Mouse (Mus musculus): ENCODE measurements around the gene Diaph3. TPM values are rescaled to one million over a fixed set of nuclear protein-coding genes. Genes with fewer than 3 reads are reported as not detected.

The Diaph3 gene
- polyA plus RNA-seq, 1 experiment from 2014 or later: 22.4 TPM

DNA sequence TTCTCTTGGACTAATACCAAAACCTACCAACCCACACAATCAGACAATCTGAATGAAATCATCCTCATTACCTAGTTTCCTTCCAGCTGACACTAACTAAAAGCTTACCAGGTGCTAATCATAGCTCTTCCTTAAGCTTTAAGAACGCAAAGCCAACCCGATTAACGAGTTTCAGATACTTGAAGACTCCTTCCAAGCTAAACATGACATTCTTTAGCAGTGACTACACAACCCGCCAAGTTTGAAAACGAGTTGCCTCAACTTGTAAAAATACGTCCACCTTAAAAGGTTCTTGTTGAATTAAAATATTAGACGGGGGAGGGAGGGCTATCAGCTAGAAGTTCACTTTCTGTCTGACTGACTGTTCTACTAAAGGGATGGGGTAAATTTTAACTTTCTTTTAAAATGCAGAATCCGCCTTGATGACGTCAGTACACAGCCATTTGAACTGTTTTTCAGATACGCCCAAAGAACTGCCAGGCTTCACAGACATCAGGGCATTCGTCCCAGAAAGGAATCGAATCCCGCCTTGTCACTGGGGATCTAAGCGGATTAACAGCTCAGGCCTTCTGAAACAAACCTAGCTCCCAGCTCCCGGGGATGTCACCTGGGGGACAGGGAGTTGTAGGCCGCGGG lies 590 bp downstream of the Diaph3 start:
- H3K36me3 ChIP-seq (ENCODE audit: control insufficient read depth, insufficient read depth, low read length): no peaks in the 10 kb centered on the region
- ATAC-seq (ENCODE audit: low FRiP score, low TSS enrichment): peak; percentile 34
- peak overlapping the region; percentile 73 for H3K4me3 ChIP-seq (ENCODE audit: low read length)
- H3K9ac ChIP-seq (ENCODE audit: low read depth, low read length): peak overlapping the region; percentile 70
- H3K27me3 ChIP-seq (ENCODE audit: control insufficient read depth, insufficient read depth, low read length): no peaks in the 10 kb centered on the region
- H3K4me2 ChIP-seq (replicated peaks; ENCODE audit: low read depth, low read length): peak overlapping the region; percentile 56
- H3K4me1 ChIP-seq (ENCODE audit: control insufficient read depth, insufficient read depth, low read length): no peaks in the 10 kb centered on the region
- 4% methylated on average over 17 of the region's 17 CpGs for WGBS
- H3K27ac ChIP-seq (ENCODE audit: low read depth, low read length): peak overlapping the region; percentile 31; the same call in 1 of the 2 replicates
- no peaks in the 10 kb centered on the region for H3K9me3 ChIP-seq (ENCODE audit: control insufficient read depth, low read length)

DNA sequence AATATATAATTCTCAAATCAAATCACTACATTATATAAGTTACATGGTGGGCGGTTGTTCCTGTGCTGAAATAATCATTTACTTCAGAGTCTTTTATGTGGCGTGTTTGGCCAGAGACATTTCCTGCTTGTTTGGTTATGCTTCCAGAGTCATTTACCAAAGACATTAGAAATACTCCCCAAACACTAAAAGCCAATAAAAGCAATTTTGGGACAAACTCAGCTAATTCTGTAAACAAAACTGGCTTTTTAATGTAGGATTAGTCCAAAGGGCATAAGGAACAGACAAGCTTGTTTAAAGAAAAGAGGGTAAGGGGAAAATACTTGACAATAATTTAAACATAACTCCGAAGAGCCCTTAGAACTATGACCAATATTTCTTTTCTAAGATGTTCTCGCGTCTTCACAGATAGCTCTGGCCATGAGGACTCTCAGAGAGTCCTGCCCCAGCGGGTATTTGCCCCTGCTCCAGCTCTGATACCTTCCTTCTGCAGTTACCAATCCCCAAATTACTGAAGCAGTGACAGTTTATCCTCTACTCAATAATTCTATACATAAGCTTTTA lies 14.9 kb downstream of the Diaph3 start:
- ATAC-seq (ENCODE audit: low FRiP score, low TSS enrichment): no peak
- Histone ChIP-seq H3K4me2 (replicated peaks; ENCODE audit: low read depth, low read length) (no peak overlapping the region), H3K9me3 (ENCODE audit: control insufficient read depth, low read length) (no peaks in the 10 kb centered on the region), H3K9ac (ENCODE audit: low read depth, low read length) (no peak overlapping the region), H3K27me3 (ENCODE audit: control insufficient read depth, insufficient read depth, low read length) (no peaks in the 10 kb centered on the region), H3K36me3 (ENCODE audit: control insufficient read depth, insufficient read depth, low read length) (no peaks in the 10 kb centered on the region), H3K4me3 (ENCODE audit: low read length) (no peak overlapping the region), H3K4me1 (ENCODE audit: control insufficient read depth, insufficient read depth, low read length) (no peaks in the 10 kb centered on the region), H3K27ac (ENCODE audit: low read depth, low read length) (no peak overlapping the region)
- 76% methylated on average over 6 of the region's 6 CpGs for WGBS

DNA sequence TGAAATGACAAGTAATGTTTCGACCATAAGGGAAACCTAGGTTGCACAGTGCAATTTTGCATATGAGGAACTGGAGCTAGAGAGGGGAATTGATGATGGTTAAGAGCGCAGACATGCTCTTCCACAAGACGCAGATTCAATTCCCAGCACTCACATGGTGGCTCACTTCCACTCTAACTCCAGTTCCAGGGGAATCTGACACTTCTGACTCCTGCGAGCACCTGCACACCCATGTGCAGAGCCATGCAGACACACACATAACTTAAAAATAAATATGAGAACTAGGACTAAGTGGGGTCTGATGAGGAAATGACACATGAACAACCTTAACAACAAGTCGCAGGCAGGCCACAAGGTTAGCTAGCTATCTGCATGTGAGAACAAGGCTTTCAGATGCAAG lies 15.5 kb downstream of the Diaph3 start:
- Histone ChIP-seq H3K9me3 (ENCODE audit: control insufficient read depth, low read length) (no peaks in the 10 kb centered on the region), H3K4me2 (replicated peaks; ENCODE audit: low read depth, low read length) (no peak overlapping the region), H3K4me1 (ENCODE audit: control insufficient read depth, insufficient read depth, low read length) (no peaks in the 10 kb centered on the region), H3K36me3 (ENCODE audit: control insufficient read depth, insufficient read depth, low read length) (no peaks in the 10 kb centered on the region), H3K4me3 (ENCODE audit: low read length) (no peak overlapping the region), H3K27me3 (ENCODE audit: control insufficient read depth, insufficient read depth, low read length) (no peaks in the 10 kb centered on the region), H3K27ac (ENCODE audit: low read depth, low read length) (no peak overlapping the region), H3K9ac (ENCODE audit: low read depth, low read length) (no peak overlapping the region)
- no peak for ATAC-seq (ENCODE audit: low FRiP score, low TSS enrichment)
- WGBS: 83% methylated on average over 5 of the region's 5 CpGs

DNA sequence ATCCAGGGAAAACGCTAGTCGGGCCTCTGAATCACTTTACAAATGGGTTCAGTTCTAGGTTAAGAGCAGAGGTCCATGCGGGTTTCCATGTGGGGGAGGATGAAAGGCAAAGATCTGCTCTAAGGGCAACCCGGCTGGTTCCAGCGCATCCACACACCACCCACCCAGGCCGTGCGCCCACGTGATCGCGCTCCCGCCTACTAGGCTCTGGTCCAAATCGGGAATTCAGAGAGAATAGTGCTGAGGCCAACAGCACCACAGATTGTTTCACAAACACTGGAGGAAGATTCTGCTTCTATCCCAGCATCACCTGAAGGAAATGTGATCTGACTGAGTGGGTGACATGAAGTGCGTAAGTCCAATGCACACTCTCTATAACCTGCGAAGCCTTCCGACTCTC lies 17.9 kb downstream of the Diaph3 start:
- Histone ChIP-seq H3K27ac (ENCODE audit: low read depth, low read length) (no peak overlapping the region), H3K4me1 (ENCODE audit: control insufficient read depth, insufficient read depth, low read length) (no peaks in the 10 kb centered on the region), H3K4me3 (ENCODE audit: low read length) (no peak overlapping the region), H3K9ac (ENCODE audit: low read depth, low read length) (no peak overlapping the region), H3K36me3 (ENCODE audit: control insufficient read depth, insufficient read depth, low read length) (no peaks in the 10 kb centered on the region), H3K9me3 (ENCODE audit: control insufficient read depth, low read length) (no peaks in the 10 kb centered on the region), H3K4me2 (replicated peaks; ENCODE audit: low read depth, low read length) (no peak overlapping the region), H3K27me3 (ENCODE audit: control insufficient read depth, insufficient read depth, low read length) (no peaks in the 10 kb centered on the region)
- no peak for ATAC-seq (ENCODE audit: low FRiP score, low TSS enrichment)
- WGBS: 89% methylated on average over 15 of the region's 15 CpGs

DNA sequence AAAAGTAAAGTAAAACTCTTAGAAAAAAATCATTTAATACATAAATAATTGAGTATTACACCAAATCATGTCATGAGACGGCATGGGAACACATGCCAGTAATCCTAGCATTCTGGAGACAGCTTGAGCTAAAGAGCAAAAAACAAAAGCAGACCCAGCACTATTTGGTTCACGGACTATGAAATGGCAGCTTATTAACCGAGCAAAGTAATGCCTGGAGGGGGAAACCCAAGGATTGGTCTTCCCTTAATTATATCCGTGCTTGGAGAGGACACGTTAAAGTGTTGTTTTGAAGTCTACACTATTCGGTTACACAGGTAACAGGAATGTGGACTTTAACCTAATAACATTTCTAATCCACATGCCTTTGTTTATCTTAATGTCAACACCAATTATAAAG lies 19.2 kb downstream of the Diaph3 start:
- H3K36me3 ChIP-seq (ENCODE audit: control insufficient read depth, insufficient read depth, low read length): no peaks in the 10 kb centered on the region
- WGBS: 38% methylated on average over 6 of the region's 6 CpGs
- no peaks in the 10 kb centered on the region for H3K9me3 ChIP-seq (ENCODE audit: control insufficient read depth, low read length)
- ATAC-seq (ENCODE audit: low FRiP score, low TSS enrichment): no peak
- H3K9ac ChIP-seq (ENCODE audit: low read depth, low read length): no peak overlapping the region
- H3K4me2 ChIP-seq (replicated peaks; ENCODE audit: low read depth, low read length): no peak overlapping the region
- H3K27ac ChIP-seq (ENCODE audit: low read depth, low read length): no peak overlapping the region
- no peak overlapping the region for H3K4me3 ChIP-seq (ENCODE audit: low read length)
- no peaks in the 10 kb centered on the region for H3K4me1 ChIP-seq (ENCODE audit: control insufficient read depth, insufficient read depth, low read length)
- no peaks in the 10 kb centered on the region for H3K27me3 ChIP-seq (ENCODE audit: control insufficient read depth, insufficient read depth, low read length)

DNA sequence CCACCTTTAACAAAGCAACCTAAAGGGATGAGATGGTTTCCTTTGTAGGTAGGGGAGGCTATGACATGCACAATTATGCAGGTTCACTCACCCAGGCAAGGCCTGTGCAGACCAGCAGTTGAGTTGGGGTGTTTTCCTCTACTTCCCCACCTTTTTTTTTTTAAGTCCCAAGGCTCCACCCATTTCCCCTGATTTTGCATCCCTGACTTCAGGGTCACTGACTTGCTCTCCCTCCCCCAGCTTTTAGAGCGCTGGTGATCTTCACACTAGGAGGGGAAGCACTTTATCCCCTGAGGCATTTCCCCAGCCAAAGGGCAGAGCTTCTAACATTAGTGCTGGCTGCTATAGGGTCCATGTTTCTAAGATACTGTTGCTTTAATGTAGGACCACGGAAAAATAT lies 30.4 kb downstream of the Diaph3 start:
- Histone ChIP-seq H3K36me3 (ENCODE audit: control insufficient read depth, insufficient read depth, low read length) (no peaks in the 10 kb centered on the region), H3K4me1 (ENCODE audit: control insufficient read depth, insufficient read depth, low read length) (no peaks in the 10 kb centered on the region), H3K4me2 (replicated peaks; ENCODE audit: low read depth, low read length) (no peak overlapping the region), H3K27ac (ENCODE audit: low read depth, low read length) (no peak overlapping the region), H3K4me3 (ENCODE audit: low read length) (no peak overlapping the region), H3K9ac (ENCODE audit: low read depth, low read length) (no peak overlapping the region), H3K27me3 (ENCODE audit: control insufficient read depth, insufficient read depth, low read length) (no peaks in the 10 kb centered on the region), H3K9me3 (ENCODE audit: control insufficient read depth, low read length) (no peaks in the 10 kb centered on the region)
- no peak for ATAC-seq (ENCODE audit: low FRiP score, low TSS enrichment)
- WGBS: 11% methylated on average over 2 of the region's 2 CpGs

DNA sequence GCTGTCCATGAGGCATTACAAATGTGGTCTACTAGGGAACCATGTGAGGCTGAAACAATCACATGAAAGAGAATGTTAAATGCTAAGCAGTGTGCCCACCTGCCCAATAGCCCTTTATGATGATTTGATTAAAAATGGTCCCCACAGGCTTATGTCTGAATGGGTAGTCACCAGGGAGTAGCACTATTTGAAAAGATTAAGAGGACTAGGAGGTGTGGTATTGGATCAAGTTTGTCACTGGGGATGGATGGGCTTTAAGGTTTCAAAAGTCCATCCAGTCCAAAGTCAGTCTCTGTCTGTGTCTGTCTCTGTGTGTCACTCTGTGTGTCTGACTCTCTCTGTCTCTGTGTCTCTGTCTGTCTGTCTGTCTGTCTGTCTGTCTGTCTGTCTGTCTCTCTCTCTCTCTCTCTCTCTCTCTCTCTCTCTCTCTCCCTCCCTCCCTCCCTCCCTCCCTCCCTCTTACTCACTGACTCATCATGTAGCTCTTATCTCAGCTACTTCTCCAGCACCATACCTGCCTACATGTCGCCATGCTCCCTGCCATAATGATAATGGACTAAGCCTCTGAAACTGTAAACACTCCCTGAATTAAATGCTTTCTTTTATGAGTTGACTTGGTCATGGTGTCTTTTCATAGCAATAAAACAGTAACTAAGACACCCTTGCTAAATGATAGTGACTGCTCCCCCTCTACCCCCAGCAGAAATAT lies 41.5 kb downstream of the Diaph3 start:
- no peak overlapping the region for H3K9ac ChIP-seq (ENCODE audit: low read depth, low read length)
- H3K27ac ChIP-seq (ENCODE audit: low read depth, low read length): no peak overlapping the region
- no peaks in the 10 kb centered on the region for H3K9me3 ChIP-seq (ENCODE audit: control insufficient read depth, low read length)
- no peak for ATAC-seq (ENCODE audit: low FRiP score, low TSS enrichment)
- H3K4me3 ChIP-seq (ENCODE audit: low read length): no peak overlapping the region
- no peak overlapping the region for H3K4me2 ChIP-seq (replicated peaks; ENCODE audit: low read depth, low read length)
- no peaks in the 10 kb centered on the region for H3K27me3 ChIP-seq (ENCODE audit: control insufficient read depth, insufficient read depth, low read length)
- H3K36me3 ChIP-seq (ENCODE audit: control insufficient read depth, insufficient read depth, low read length): no peaks in the 10 kb centered on the region
- WGBS: 91% methylated on average over 1 of the region's 1 CpGs
- no peaks in the 10 kb centered on the region for H3K4me1 ChIP-seq (ENCODE audit: control insufficient read depth, insufficient read depth, low read length)

DNA sequence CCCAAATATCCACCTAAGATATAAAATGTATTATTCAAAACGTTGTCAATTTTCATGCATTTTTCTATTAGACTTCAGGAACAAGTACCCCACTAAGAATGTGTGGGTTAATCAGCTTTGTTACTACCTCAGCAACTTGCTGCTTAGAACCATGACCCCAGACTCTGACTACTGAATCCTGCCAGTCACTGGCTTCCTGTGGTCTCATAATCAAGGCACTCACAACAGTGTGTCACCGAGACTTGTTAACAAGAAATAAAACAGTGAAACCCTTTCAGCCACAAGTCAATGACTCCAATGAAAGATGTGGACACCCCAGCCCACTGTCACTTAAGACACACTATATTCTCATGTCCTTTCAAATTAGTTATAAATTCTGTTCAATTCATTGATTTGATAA lies 42.9 kb downstream of the Diaph3 start:
- Histone ChIP-seq H3K9me3 (ENCODE audit: control insufficient read depth, low read length) (no peaks in the 10 kb centered on the region), H3K27me3 (ENCODE audit: control insufficient read depth, insufficient read depth, low read length) (no peaks in the 10 kb centered on the region), H3K4me3 (ENCODE audit: low read length) (no peak overlapping the region), H3K4me1 (ENCODE audit: control insufficient read depth, insufficient read depth, low read length) (no peaks in the 10 kb centered on the region), H3K4me2 (replicated peaks; ENCODE audit: low read depth, low read length) (no peak overlapping the region), H3K27ac (ENCODE audit: low read depth, low read length) (no peak overlapping the region), H3K9ac (ENCODE audit: low read depth, low read length) (no peak overlapping the region), H3K36me3 (ENCODE audit: control insufficient read depth, insufficient read depth, low read length) (no peaks in the 10 kb centered on the region)
- no peak for ATAC-seq (ENCODE audit: low FRiP score, low TSS enrichment)
- 83% methylated on average over 2 of the region's 2 CpGs for WGBS

DNA sequence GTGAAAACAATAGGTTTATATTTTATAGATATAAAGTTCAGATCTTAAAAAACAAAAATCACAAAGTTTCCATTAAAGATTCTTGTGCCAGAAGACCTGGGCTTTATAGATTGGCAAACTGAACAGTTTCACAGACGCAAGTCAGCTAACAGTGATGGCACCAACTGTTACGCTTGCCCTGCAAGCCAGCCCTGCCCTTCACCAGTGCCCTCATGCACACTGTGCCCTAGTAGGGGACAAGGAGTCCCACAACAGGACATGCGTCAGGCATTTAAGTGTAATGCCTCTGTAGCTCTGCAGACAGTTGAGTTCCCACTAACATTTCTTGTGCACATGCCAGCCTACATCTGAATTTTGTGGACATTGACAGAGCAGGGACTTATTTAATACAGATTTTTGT lies 49.5 kb downstream of the Diaph3 start:
- Histone ChIP-seq H3K27me3 (ENCODE audit: control insufficient read depth, insufficient read depth, low read length) (no peaks in the 10 kb centered on the region), H3K9ac (ENCODE audit: low read depth, low read length) (no peak overlapping the region), H3K4me2 (replicated peaks; ENCODE audit: low read depth, low read length) (no peak overlapping the region), H3K36me3 (ENCODE audit: control insufficient read depth, insufficient read depth, low read length) (no peaks in the 10 kb centered on the region; the same call in 1 of the 2 replicates), H3K4me1 (ENCODE audit: control insufficient read depth, insufficient read depth, low read length) (no peaks in the 10 kb centered on the region), H3K4me3 (ENCODE audit: low read length) (no peak overlapping the region), H3K9me3 (ENCODE audit: control insufficient read depth, low read length) (no peaks in the 10 kb centered on the region), H3K27ac (ENCODE audit: low read depth, low read length) (no peak overlapping the region)
- WGBS: 94% methylated on average over 3 of the region's 3 CpGs
- ATAC-seq (ENCODE audit: low FRiP score, low TSS enrichment): no peak

Data from kidney, embryonic 14.5 days (tissue).